Mouse (Mus musculus) cerebellum, postnatal 10 days (tissue): Measurements from ENCODE around the gene Foxj2.

Experiments used
- DNase-seq, 2 experiments: peaks; one replicate each; pipeline ENCODE4 v3.0.0; 2021; ENCODE audit warnings: mixed read lengths in 2 of 2

The Foxj2 gene

GRCm38 (mm10) chr6:122874720-122875389 is 55.1 kb downstream of the Foxj2 start:
- peak; percentile 86 for DNase-seq

- no peak for DNase-seq
These were observed 59.5 kb downstream of the Foxj2 start for GRCm38 (mm10) chr6:122879141-122879735.

GRCm38 (mm10) chr6:122879781-122880505 is 60.2 kb downstream of the Foxj2 start:
- no peak for DNase-seq

- no peak for DNase-seq
These were observed 61.6 kb downstream of the Foxj2 start for GRCm38 (mm10) chr6:122881287-122881686.

DNA sequence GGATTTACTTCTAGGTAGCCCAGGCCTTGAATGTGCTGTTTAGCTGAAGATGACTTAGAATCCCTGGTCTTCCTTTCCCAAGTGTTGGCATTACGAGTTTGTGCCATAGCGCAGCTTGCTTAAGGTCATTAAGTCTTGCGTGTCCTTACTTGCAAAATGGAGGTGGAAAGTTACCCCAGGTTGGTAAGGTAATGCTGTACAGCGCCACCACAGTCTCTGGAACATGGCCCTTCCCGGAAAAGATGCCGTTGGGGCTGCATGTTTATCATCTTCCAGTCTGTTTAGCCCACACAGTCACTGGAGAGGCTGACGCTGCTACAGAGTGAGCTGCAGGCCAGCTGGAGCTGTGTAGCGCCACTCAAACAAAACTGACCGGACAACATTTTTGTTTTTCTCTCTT is 63.9 kb downstream of the Foxj2 start:
- no peak for DNase-seq

- no peak for DNase-seq
These were observed 69.9 kb downstream of the Foxj2 start for GRCm38 (mm10) chr6:122889599-122889998.

DNA sequence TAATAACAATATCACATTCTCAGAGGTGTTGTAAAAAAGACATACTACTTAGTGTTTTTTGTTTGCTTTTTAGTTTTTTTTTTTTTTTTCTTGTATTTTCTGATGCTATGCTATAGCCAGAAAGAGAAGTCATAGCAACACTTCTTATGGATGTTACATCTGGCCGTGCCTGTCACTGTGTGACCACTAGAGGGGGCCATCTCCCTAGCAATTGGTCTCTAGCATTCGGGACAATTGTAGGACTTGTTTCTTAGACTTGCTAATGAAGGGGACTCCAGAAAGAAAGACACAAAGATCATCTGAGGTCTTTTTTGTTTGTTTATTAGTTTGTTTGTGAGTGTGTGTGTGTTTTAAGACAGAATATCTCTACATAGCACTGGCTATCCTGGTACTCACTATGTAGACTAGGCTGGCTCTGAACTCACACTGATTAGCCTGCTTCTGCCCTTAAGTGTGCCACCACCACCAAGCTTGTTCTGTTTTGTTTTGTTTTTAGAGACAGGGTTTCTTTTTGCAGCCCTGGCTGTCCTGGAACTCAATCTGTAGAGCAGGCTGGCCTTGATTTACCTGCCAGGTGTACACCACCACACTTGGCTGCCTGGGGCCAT is 72.8 kb downstream of the Foxj2 start:
- DNase-seq: peak; percentile 81 to 85
